Mouse (Mus musculus) ovary, postnatal 14 days (tissue): ENCODE measurements at regions not wholly inside any gene's neighbourhood (a gene's known extent, or its start where the extent isn't known, plus 50 kb on each side); places are given as distances from the start of the nearest gene placed in this dataset.
"Not testable (repeated sequence)": the region's sequence is repeated elsewhere in the genome, so short reads cannot be mapped to it uniquely, and the experiment has no call there.

Source experiments
- DNase-seq: peaks from one replicate; pipeline ENCODE4 v3.0.0; 2022; ENCODE audit warnings: low spot score

DNA sequence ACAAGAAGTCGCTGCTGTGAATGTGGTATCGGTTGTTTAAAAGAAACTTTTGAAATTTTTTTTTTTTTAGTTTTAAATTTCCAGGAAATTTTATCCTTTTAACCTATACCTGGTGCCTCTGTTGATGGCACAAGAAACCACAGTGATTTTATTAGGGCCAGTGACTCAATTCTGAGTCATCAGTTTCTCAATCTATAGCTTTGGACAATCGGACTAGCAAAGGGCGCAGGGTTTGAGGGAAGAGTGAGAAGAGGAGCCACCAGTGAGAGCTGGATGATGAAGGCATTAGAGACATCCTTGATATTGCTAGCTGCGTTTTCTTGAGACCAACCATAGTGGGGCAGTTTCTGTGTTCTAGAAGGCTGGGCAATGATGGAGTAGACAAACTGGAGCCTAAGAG, 55.4 kb upstream of the Il33 start:
- DNase-seq: no peak

GRCm38 (mm10) chr19:29868681-29869080, 55.9 kb upstream of the Ranbp6 start:
- DNase-seq: not testable (repeated sequence)

GRCm38 (mm10) chr19:29866822-29867221, 54.0 kb upstream of the Ranbp6 start:
- DNase-seq: no peak

DNA sequence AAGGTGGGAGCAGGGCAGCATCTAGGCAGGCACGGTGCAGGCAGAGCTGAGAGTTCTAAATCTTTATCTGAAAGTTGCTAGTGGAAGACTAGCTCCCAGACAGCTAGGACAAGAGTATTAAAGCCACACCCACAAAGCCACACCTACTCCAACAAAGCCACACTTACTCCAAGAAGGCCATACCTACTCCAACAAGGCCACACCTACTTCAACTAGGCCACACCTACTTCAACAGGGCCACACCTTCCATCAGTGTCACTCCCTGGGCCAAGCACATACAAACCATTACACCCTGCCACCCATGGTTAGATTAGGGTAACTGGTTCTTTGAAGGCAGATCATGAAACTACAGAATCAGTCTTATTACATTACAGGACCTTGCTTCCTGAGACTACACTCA, 52.4 kb upstream of the Ranbp6 start:
- no peak for DNase-seq

GRCm38 (mm10) chr19:29862808-29863207, 50.0 kb upstream of the Ranbp6 start:
- peak; percentile 15 for DNase-seq
